Mouse (Mus musculus) kidney, adult 2 months (tissue): ENCODE results near the gene Fam129c.

Source experiments
- CTCF ChIP-seq: fragments of 200-500 bp; conservative IDR thresholded peaks from 2 replicates; pipeline ENCODE4 v1.5.1; 2011; ENCODE audit warnings: low read depth, mild to moderate bottlenecking, control low read depth, low read length, moderate library complexity, mixed read lengths; ENCODE audit not compliant: insufficient read depth, insufficient read length
- POLR2A ChIP-seq: fragments of 200-500 bp; IDR thresholded peaks from one replicate; pipeline ENCODE4 v1.6.1; 2011; ENCODE audit warnings: low read depth, low read length, control low read depth

GRCm38 (mm10) chr8:71629781-71630212 is 32.3 kb downstream of the Fam129c start:
- TF ChIP-seq POLR2A (no peak), CTCF (no peak)
